Mouse (Mus musculus) midbrain, embryonic 14.5 days (tissue): ENCODE data around the gene Asic1. TPM values are rescaled to one million over a fixed set of nuclear protein-coding genes. Genes with fewer than 3 reads are reported as not detected.
A peak's percentile ranks its signal among the peaks of the same experiment; 100 is the strongest.

Experiments used
- ATAC-seq: fragments of 200-750 bp; cut with Nextera tagmentation; 2 replicates; pipeline ENCODE4 v1.8.0; 2017; ENCODE audit warnings: moderate number of reproducible peaks, moderate library complexity; ENCODE audit not compliant: low FRiP score, low TSS enrichment
- DNase-seq: peaks from one replicate; pipeline ENCODE4 v3.0.0-alpha.2; 2015
- H3K27ac ChIP-seq: fragments of 300-500 bp; sonication (generic); replicated peaks from 2 replicates; pipeline ENCODE4 v1.5.1; 2014; ENCODE audit warnings: mild to moderate bottlenecking, low read depth, low read length, moderate library complexity
- H3K27me3 ChIP-seq: fragments of 300-500 bp; sonication (generic); 2 replicates; pipeline ENCODE4 v1.6.1; 2014; ENCODE audit warnings: low read length, control low read depth, mixed read lengths; ENCODE audit not compliant: control insufficient read depth, insufficient read depth
- H3K36me3 ChIP-seq: fragments of 300-500 bp; sonication (generic); 2 replicates; pipeline ENCODE4 v1.6.1; 2014; ENCODE audit warnings: low read length, control low read depth; ENCODE audit not compliant: control insufficient read depth, insufficient read depth
- H3K4me1 ChIP-seq: fragments of 300-500 bp; sonication (generic); 2 replicates; pipeline ENCODE4 v1.6.1; 2014; ENCODE audit warnings: mild to moderate bottlenecking, antibody characterized with exemption, low read length, control low read depth; ENCODE audit not compliant: control insufficient read depth, insufficient read depth
- H3K4me2 ChIP-seq: fragments of 300-500 bp; sonication (generic); 2 replicates; pipeline ENCODE4 v1.6.1; 2014; ENCODE audit warnings: mild to moderate bottlenecking, low read length, moderate library complexity
- H3K4me3 ChIP-seq: fragments of 300-500 bp; sonication (generic); replicated peaks from 2 replicates; pipeline ENCODE4 v1.5.1; 2014; ENCODE audit warnings: low read depth, low read length
- H3K9ac ChIP-seq: fragments of 300-500 bp; sonication (generic); replicated peaks from 2 replicates; pipeline ENCODE4 v1.6.1; 2014; ENCODE audit warnings: mild to moderate bottlenecking, low read length, moderate library complexity
- H3K9me3 ChIP-seq: fragments of 300-500 bp; sonication (generic); 2 replicates; pipeline ENCODE4 v1.6.1; 2016; ENCODE audit warnings: low read length, control low read depth, mixed read lengths; ENCODE audit not compliant: control insufficient read depth
- WGBS: fragments of 180-500 bp; shearing (Covaris S2); extraction: QIAGEN DNeasy Blood & Tissue Kit; methylation state at CpG from one replicate; pipeline ENCODE4 v1.1.7; 2014; 5-methylcytosine and 5-hydroxymethylcytosine counted together
- polyA plus RNA-seq: library from polyadenylated mRNA; unstranded; fragments of >200 nt; fragmentation: Nextera tagmentation; extraction: Ambion mirVana; gene quantifications from 2 replicates; pipeline ENCODE4 v1.2.1, GENCODE M21; 2014

Gene Asic1
- polyA plus RNA-seq, 1 experiment from 2014 or later, result 53.5 TPM

GRCm38 (mm10) chr15:99655956-99656355, 14.2 kb upstream of the Asic1 start:
- ATAC-seq, result no peak
- peak overlapping the region; percentile 68 for H3K27ac ChIP-seq
- H3K9me3 ChIP-seq, result no peaks in the 10 kb centered on the region
- H3K4me3 ChIP-seq, result no peak overlapping the region
- no peaks in the 10 kb centered on the region for H3K36me3 ChIP-seq
- H3K9ac ChIP-seq, result no peak overlapping the region
- WGBS, result 36% methylated on average over 9 of the region's 9 CpGs
- H3K27me3 ChIP-seq, result no peaks in the 10 kb centered on the region; the same call in 1 of the 2 replicates
- peak overlapping the region; percentile 6; the same call in 1 of the 2 replicates for H3K4me2 ChIP-seq
- peaks cover 17% of the 10 kb centered on the region for H3K4me1 ChIP-seq
- DNase-seq, result no peak

GRCm38 (mm10) chr15:99658437-99658836, 11.7 kb upstream of the Asic1 start:
- no peaks in the 10 kb centered on the region for H3K9me3 ChIP-seq
- no peak overlapping the region for H3K4me2 ChIP-seq
- peaks cover 20% of the 10 kb centered on the region for H3K4me1 ChIP-seq
- no peak overlapping the region for H3K9ac ChIP-seq
- 68% methylated on average over 2 of the region's 2 CpGs for WGBS
- no peak overlapping the region for H3K27ac ChIP-seq
- ATAC-seq, result no peak
- no peak overlapping the region for H3K4me3 ChIP-seq
- H3K27me3 ChIP-seq, result no peaks in the 10 kb centered on the region; the same call in 1 of the 2 replicates
- DNase-seq, result no peak
- no peaks in the 10 kb centered on the region for H3K36me3 ChIP-seq

- Histone ChIP-seq H3K4me3 (no peak overlapping the region), H3K4me1 (peaks cover 33% of the 10 kb centered on the region), H3K36me3 (no peaks in the 10 kb centered on the region), H3K9ac (no peak overlapping the region), H3K9me3 (no peaks in the 10 kb centered on the region), H3K27me3 (no peaks in the 10 kb centered on the region), H3K4me2 (no peak overlapping the region), H3K27ac (peak overlapping the region; percentile 74)
- WGBS, result 94% methylated on average over 15 of the region's 15 CpGs
- ATAC-seq (no peak), DNase-seq (no peak)
These were observed 8.9 kb upstream of the Asic1 start for GRCm38 (mm10) chr15:99661121-99661830.

- no peaks in the 10 kb centered on the region for H3K27me3 ChIP-seq
- peak; percentile 63 for DNase-seq
- H3K9me3 ChIP-seq, result no peaks in the 10 kb centered on the region
- ATAC-seq, result no peak
- no peak overlapping the region for H3K4me3 ChIP-seq
- H3K4me1 ChIP-seq, result peaks cover 38% of the 10 kb centered on the region
- 51% methylated on average over 7 of the region's 7 CpGs for WGBS
- H3K27ac ChIP-seq, result peak overlapping the region; percentile 47
- no peak overlapping the region for H3K9ac ChIP-seq
- H3K36me3 ChIP-seq, result no peaks in the 10 kb centered on the region
- H3K4me2 ChIP-seq, result no peak overlapping the region
These were observed 7.8 kb upstream of the Asic1 start for GRCm38 (mm10) chr15:99662371-99662770.

- peak overlapping the region; percentile 59 for H3K4me2 ChIP-seq
- no peaks in the 10 kb centered on the region for H3K9me3 ChIP-seq
- H3K4me1 ChIP-seq, result peaks cover 44% of the 10 kb centered on the region
- peak overlapping the region; percentile 37 for H3K4me3 ChIP-seq
- no peaks in the 10 kb centered on the region for H3K36me3 ChIP-seq
- WGBS, result 5% methylated on average over 17 of the region's 17 CpGs
- peak overlapping the region; percentile 46 for H3K9ac ChIP-seq
- H3K27ac ChIP-seq, result peak overlapping the region; percentile 88
- no peaks in the 10 kb centered on the region for H3K27me3 ChIP-seq
- ATAC-seq (no peak), DNase-seq (no peak)
These were observed 6.1 kb upstream of the Asic1 start for GRCm38 (mm10) chr15:99663964-99664599.

GRCm38 (mm10) chr15:99664600-99665451, 5.3 kb upstream of the Asic1 start:
- Histone ChIP-seq H3K36me3 (no peaks in the 10 kb centered on the region), H3K4me2 (peak overlapping the region; percentile 59), H3K9ac (peak overlapping the region; percentile 46), H3K4me3 (peak overlapping the region; percentile 37), H3K27me3 (no peaks in the 10 kb centered on the region), H3K9me3 (no peaks in the 10 kb centered on the region), H3K4me1 (peaks cover 45% of the 10 kb centered on the region), H3K27ac (peak overlapping the region; percentile 88)
- DNase-seq (peak; percentile 89), ATAC-seq (peak; percentile 90)
- 1% methylated on average over 44 of the region's 52 CpGs for WGBS

- Histone ChIP-seq H3K27ac (no peak overlapping the region), H3K4me1 (peaks cover 53% of the 10 kb centered on the region), H3K27me3 (no peaks in the 10 kb centered on the region), H3K36me3 (0 out of 2 replicates have a peak, but pooled peaks cover 4% of the 10 kb centered on the region), H3K9ac (no peak overlapping the region), H3K4me3 (no peak overlapping the region), H3K9me3 (no peaks in the 10 kb centered on the region), H3K4me2 (no peak overlapping the region)
- DNase-seq (no peak), ATAC-seq (no peak)
- WGBS, result 94% methylated on average over 2 of the region's 2 CpGs
These were observed 2.6 kb upstream of the Asic1 start for GRCm38 (mm10) chr15:99667544-99667943.

GRCm38 (mm10) chr15:99668881-99669280, 1.3 kb upstream of the Asic1 start:
- Histone ChIP-seq H3K4me3 (no peak overlapping the region), H3K27ac (peak overlapping the region; percentile 92; the same call in 1 of the 2 replicates), H3K36me3 (peaks cover 12% of the 10 kb centered on the region; the same call in 1 of the 2 replicates), H3K4me1 (peaks cover 60% of the 10 kb centered on the region), H3K9ac (no peak overlapping the region), H3K9me3 (no peaks in the 10 kb centered on the region), H3K4me2 (peak overlapping the region; percentile 82), H3K27me3 (no peaks in the 10 kb centered on the region)
- DNase-seq, result peak; percentile 91
- ATAC-seq, result no peak
- WGBS, result 2% methylated on average over 12 of the region's 12 CpGs
